Mouse (Mus musculus) G1E (cell line): ENCODE data around the gene Hoxd10.

ENCODE experiments used
- CTCF ChIP-seq: IDR thresholded peaks from 2 replicates; pipeline ENCODE4 v1.5.1; 2012; ENCODE audit warnings: low read depth, low read length, inconsistent platforms, mixed read lengths
- GATA1 ChIP-seq: IDR thresholded peaks from 2 replicates; pipeline ENCODE4 v1.6.1; 2012; ENCODE audit warnings: borderline replicate concordance, low read length, inconsistent platforms, mixed read lengths

DNA sequence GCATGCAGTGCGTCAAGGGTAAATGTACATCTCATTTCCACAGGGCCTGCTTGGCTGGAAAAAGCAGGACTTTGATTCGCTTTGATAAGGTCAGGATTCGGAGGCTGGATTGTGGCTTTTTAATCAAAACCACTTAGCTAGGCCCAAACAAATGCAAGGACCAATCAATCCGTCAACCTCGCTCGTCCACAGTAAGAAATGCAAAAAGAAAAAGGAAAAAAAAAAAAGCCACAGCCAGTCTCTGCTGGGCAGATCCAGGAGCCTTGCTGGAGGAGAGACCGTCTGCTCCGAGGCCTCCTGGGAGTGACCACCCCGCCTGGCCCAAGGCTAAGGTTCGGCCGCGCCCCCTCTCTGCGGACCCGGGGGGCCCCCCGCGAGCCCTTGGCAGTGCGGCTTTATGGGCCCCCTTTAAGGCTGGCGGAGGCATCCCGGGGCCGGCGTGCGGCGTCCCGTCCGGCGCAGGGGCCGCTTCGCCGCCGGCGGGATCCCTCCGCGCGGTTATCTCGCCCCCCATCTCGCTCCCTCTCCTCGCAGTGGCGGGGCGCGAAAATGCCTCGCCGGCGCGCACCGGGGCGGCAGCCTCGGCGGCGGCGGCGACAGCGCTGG, 12.8 kb downstream of the Hoxd10 start, which contains the start of gene Hoxd8:
- no peak for TF ChIP-seq CTCF
- TF ChIP-seq GATA1, result no peak
